Mouse (Mus musculus): ENCODE measurements around the gene Misp.

- TF ChIP-seq CTCF (conservative IDR thresholded peaks at IDR 0.05; ENCODE audit: low read length) (no peak), NANOG (IDR thresholded peaks at IDR 0.05; ENCODE audit: borderline replicate concordance, low read length) (no peak)
Measured at GRCm38 (mm10) chr10:79873715-79874289, 53.0 kb downstream of the Misp start.

All from E14TG2a.4 (cell line).